ENCODE assay signal across 10 mouse cellular contexts in genomic region chr4:138339963-138340362, GRCm38 (mm10). TPM values are rescaled to one million over a fixed set of nuclear protein-coding genes. Genes with fewer than 3 reads are reported as not detected.
A peak's percentile ranks its signal among the peaks of the same experiment; 100 is the strongest.
DNase-seq lines count a peak whose midpoint lies in the region; TF ChIP-seq lines count a peak whose summit lies in the region.
"Had no signal": no experiment of that assay in that cellular context is flagged by ENCODE, and none has a peak within 500 bp of the region (broad histone marks: within the 10 kb centered on the region; RNA-seq: fewer than 3 reads in every experiment).

No protein-coding gene starts in this region.

- no peaks in the 10 kb centered on the region for H3K27me3 ChIP-seq in kidney, adult 2 months (replicated peaks; ENCODE audit: control insufficient read depth, insufficient read depth, low read length)
- no peaks in the 10 kb centered on the region for H3K27me3 ChIP-seq in MEL (ENCODE audit: control insufficient read depth in 1 of 2, insufficient read depth in 2 of 2, low read length in 2 of 2)
- H3K27me3 ChIP-seq: embryonic facial prominence, embryonic 12.5 days; neural tube, embryonic 12.5 days had no signal

- DNase-seq in kidney, adult 2 months = peak; percentile 72
- DNase-seq in kidney, adult 11 months = no peak
- DNase-seq in B cell, adult 2 months = peak; percentile 50 to 56
- DNase-seq in MEL (ENCODE audit: low read depth, low spot score) = peak; percentile 70
- DNase-seq in lung, adult 18-20 months = peak; percentile 49 to 64
- DNase-seq in thymus, postnatal 4 days = peak; percentile 64
- no peak for DNase-seq in Muller cell, postnatal 12 days (ENCODE audit: inconsistent ontology term)

- no peak; the same call in 1 of the 2 replicates for TF ChIP-seq RAD21 in MEL (IDR thresholded peaks at IDR 0.05; ENCODE audit: low read depth, low read length)

- no peaks in the 10 kb centered on the region; the same call in 1 of the 2 replicates for H3K36me3 ChIP-seq in kidney, adult 2 months (ENCODE audit: control insufficient read depth, insufficient read depth, low read length)
- peaks cover 0 to 18% of the 10 kb centered on the region in 2 experiments; a peak in 2 of 4 replicates for H3K36me3 ChIP-seq in MEL (ENCODE audit: control insufficient read depth in 1 of 2, insufficient read depth in 2 of 2, low read length in 2 of 2)
- H3K36me3 ChIP-seq: embryonic facial prominence, embryonic 12.5 days; neural tube, embryonic 12.5 days had no signal

- peak; percentile 34 for TF ChIP-seq CTCF in kidney, adult 2 months (conservative IDR thresholded peaks at IDR 0.05; ENCODE audit: insufficient read depth, insufficient read length, low read depth, low read length)
- peak; percentile 19 to 81 (median 79); a peak in 5 of 6 replicates for TF ChIP-seq CTCF in MEL (IDR thresholded peaks at IDR 0.05 in 2 of 3, conservative IDR thresholded peaks at IDR 0.05 in 1 of 3; ENCODE audit: control insufficient read depth in 1 of 3, insufficient read depth in 1 of 3, low read depth in 2 of 3, low read length in 3 of 3, poor library complexity in 1 of 3, severe bottlenecking in 1 of 3)
- peak; percentile 53; the same call in 1 of the 2 replicates for TF ChIP-seq CTCF in cortical plate, adult 2 months (IDR thresholded peaks at IDR 0.05; ENCODE audit: extremely low read depth, insufficient read depth, low read length)

- no peak overlapping the region for H3K9ac ChIP-seq in MEL (ENCODE audit: control insufficient read depth, low read depth, low read length, poor library complexity, severe bottlenecking)
- H3K9ac ChIP-seq: embryonic facial prominence, embryonic 12.5 days; neural tube, embryonic 12.5 days had no signal

- WGBS in kidney, adult 2 months = 34% methylated on average over 4 of the region's 4 CpGs

- H3K27ac ChIP-seq in kidney, adult 2 months (ENCODE audit: insufficient read depth, low read depth, low read length) = no peak overlapping the region
- H3K27ac ChIP-seq in MEL (ENCODE audit: control insufficient read depth, low read depth, low read length) = no peak overlapping the region
- no peak overlapping the region for H3K27ac ChIP-seq in cortical plate, adult 2 months (ENCODE audit: insufficient read depth, low read length)
- H3K27ac ChIP-seq: embryonic facial prominence, embryonic 12.5 days; neural tube, embryonic 12.5 days had no signal

- TF ChIP-seq EP300 in MEL (IDR thresholded peaks at IDR 0.05; ENCODE audit: low read depth in 1 of 2, low read length in 2 of 2) = no peak

- H3K79me2 ChIP-seq in MEL (ENCODE audit: control insufficient read depth, insufficient read depth, low read length, poor library complexity) = no peaks in the 10 kb centered on the region

- no peaks in the 10 kb centered on the region for H3K9me3 ChIP-seq in MEL (replicated peaks; ENCODE audit: insufficient read depth, low read length)
- H3K9me3 ChIP-seq: embryonic facial prominence, embryonic 12.5 days; neural tube, embryonic 12.5 days had no signal

- TF ChIP-seq POLR2A in kidney, adult 2 months (IDR thresholded peaks at IDR 0.05; ENCODE audit: low read depth, low read length) = no peak
- TF ChIP-seq POLR2A in MEL (IDR thresholded peaks at IDR 0.05; ENCODE audit: control insufficient read depth in 1 of 2, insufficient read depth in 1 of 2, low read depth in 1 of 2, low read length in 2 of 2, poor library complexity in 1 of 2) = no peak
- no peak for TF ChIP-seq POLR2A in cortical plate, adult 2 months (IDR thresholded peaks at IDR 0.05; ENCODE audit: extremely low read depth, insufficient read depth, low read length)

- H3K4me1 ChIP-seq in kidney, adult 2 months (ENCODE audit: control insufficient read depth, insufficient read depth, low read length) = peaks cover 25% of the 10 kb centered on the region
- H3K4me1 ChIP-seq in MEL (ENCODE audit: control insufficient read depth in 1 of 2, insufficient read depth in 2 of 2, low read length in 2 of 2) = peaks cover 14 to 36% of the 10 kb centered on the region in 2 experiments
- no peaks in the 10 kb centered on the region for H3K4me1 ChIP-seq in cortical plate, adult 2 months (ENCODE audit: control insufficient read depth, insufficient read depth, low read length)
- H3K4me1 ChIP-seq: embryonic facial prominence, embryonic 12.5 days had no signal

- no peak overlapping the region for H3K4me3 ChIP-seq in kidney, adult 2 months (ENCODE audit: insufficient read depth, low read depth, low read length)
- no peak overlapping the region for H3K4me3 ChIP-seq in MEL (ENCODE audit: control insufficient read depth in 1 of 2, insufficient read depth in 1 of 2, low read depth in 2 of 2, low read length in 2 of 2)
- H3K4me3 ChIP-seq in cortical plate, adult 2 months (ENCODE audit: insufficient read depth, low read length) = no peak overlapping the region
- H3K4me3 ChIP-seq: embryonic facial prominence, embryonic 12.5 days; neural tube, embryonic 12.5 days had no signal

TF ChIP-seq in MEL, 35 proteins besides CTCF, POLR2A, EP300 and RAD21:
- TF ChIP-seq TAL1 (IDR thresholded peaks at IDR 0.05; ENCODE audit: low read length) (no peak), E2F4 (IDR thresholded peaks at IDR 0.05; ENCODE audit: borderline replicate concordance, low read depth, low read length) (no peak), MAFK (IDR thresholded peaks at IDR 0.05; ENCODE audit: borderline replicate concordance, low read depth, low read length) (no peak), USF2 (IDR thresholded peaks at IDR 0.05; ENCODE audit: borderline replicate concordance in 1 of 2, insufficient read depth in 1 of 2, low read depth in 1 of 2, low read length in 2 of 2) (no peak), TCF12 (IDR thresholded peaks at IDR 0.05; ENCODE audit: low read depth, low read length) (peak; percentile 11; the same call in 1 of the 2 replicates), GATA1 (IDR thresholded peaks at IDR 0.05; ENCODE audit: low read depth, low read length) (no peak), TBP (IDR thresholded peaks at IDR 0.05; ENCODE audit: low read depth, low read length) (no peak), JUND (IDR thresholded peaks at IDR 0.05; ENCODE audit: low read depth, low read length) (no peak), MXI1 (IDR thresholded peaks at IDR 0.05; ENCODE audit: low read depth, low read length) (0 out of 2 replicates have a peak, but pooled peaks have one; percentile 18), SIN3A (IDR thresholded peaks at IDR 0.05; ENCODE audit: low read length) (peak; percentile 57; the same call in 1 of the 2 replicates), RCOR1 (IDR thresholded peaks at IDR 0.05; ENCODE audit: low read depth, low read length) (no peak), HCFC1 (IDR thresholded peaks at IDR 0.05; ENCODE audit: low read depth, low read length) (peak; percentile 45; the same call in 1 of the 2 replicates), SMC3 (IDR thresholded peaks at IDR 0.05; ENCODE audit: low read depth, low read length) (peak; percentile 34), BHLHE40 (IDR thresholded peaks at IDR 0.05; ENCODE audit: borderline replicate concordance, low read depth, low read length) (peak; percentile 21; the same call in 1 of the 2 replicates), CHD2 (IDR thresholded peaks at IDR 0.05; ENCODE audit: low read length) (no peak), NELFE (IDR thresholded peaks at IDR 0.05; ENCODE audit: low read depth, low read length) (no peak)

RNA-seq across cellular contexts. Expression of gene Pink1, which starts 13.9 kb away (rescaled TPM):
- 226 and 272 TPM in 2 replicates for polyA plus RNA-seq in kidney, adult 2 months (2012; rRNA removed)
- total RNA-seq in MEL (2012; rRNA removed) = 14.0 and 21.2 TPM in 2 replicates
- 10 to 100 TPM in 1 of 2 experiments, not detected in 1; 22.1 TPM for polyA plus RNA-seq in MEL (2012; ENCODE audit: insufficient read depth in 1 of 2, insufficient read length in 2 of 2, low read depth in 1 of 2, low replicate concordance in 2 of 2, missing spikeins in 1 of 2)
- 411 and 422 TPM in 2 replicates for polyA plus RNA-seq in cortical plate, adult 2 months (2012; rRNA removed)

RNA-seq across cellular contexts. Expression of gene Cda, which starts 27.8 kb away (rescaled TPM):
- polyA plus RNA-seq in kidney, adult 2 months (2012; rRNA removed) = 394 and 454 TPM in 2 replicates
- 10.7 and 12.4 TPM in 2 replicates for total RNA-seq in MEL (2012; rRNA removed)
- polyA plus RNA-seq in MEL (2012; ENCODE audit: insufficient read depth in 1 of 2, insufficient read length in 2 of 2, low read depth in 1 of 2, low replicate concordance in 2 of 2, missing spikeins in 1 of 2) = 10 to 100 TPM in 1 of 2 experiments, not detected in 1; 26.1 TPM
- 2.9 and 3.7 TPM in 2 replicates for polyA plus RNA-seq in cortical plate, adult 2 months (2012; rRNA removed)

RNA-seq across cellular contexts. Expression of gene Ddost, which starts 35.4 kb away (rescaled TPM):
- 157 and 169 TPM in 2 replicates for polyA plus RNA-seq in kidney, adult 2 months (2012; rRNA removed)
- total RNA-seq in MEL (2012; rRNA removed) = 251 and 283 TPM in 2 replicates
- polyA plus RNA-seq in MEL (2012; ENCODE audit: insufficient read depth in 1 of 2, insufficient read length in 2 of 2, low read depth in 1 of 2, low replicate concordance in 2 of 2, missing spikeins in 1 of 2) = 100 to 1,000 TPM in 1 of 2 experiments, 10 to 100 TPM in 1; 68.9 to 402 TPM
- 96.7 and 99.4 TPM in 2 replicates for polyA plus RNA-seq in cortical plate, adult 2 months (2012; rRNA removed)

RNA-seq across cellular contexts. Expression of gene Fam43b, which starts 56.4 kb away (rescaled TPM):
- polyA plus RNA-seq in kidney, adult 2 months (2012; rRNA removed) = not detected in 2 replicates
- not detected in 2 replicates for total RNA-seq in MEL (2012; rRNA removed)
- not detected for polyA plus RNA-seq in MEL (2012; ENCODE audit: insufficient read depth in 1 of 2, insufficient read length in 2 of 2, low read depth in 1 of 2, low replicate concordance in 2 of 2, missing spikeins in 1 of 2)
- 19.1 and 19.2 TPM in 2 replicates for polyA plus RNA-seq in cortical plate, adult 2 months (2012; rRNA removed)

Comparison
In these comparisons a context has a peak if more than half of its experiments do, and no peak if none do; other contexts are left out.
1. DNase-seq: peak in kidney, adult 2 months (single experiment), B cell, adult 2 months (2 of 2), MEL (single experiment), lung, adult 18-20 months (2 of 2) and thymus, postnatal 4 days (single experiment); none in kidney, adult 11 months (single experiment) and Muller cell, postnatal 12 days (single experiment).
2. RNA of gene Cda, which starts 27.8 kb away (polyA plus RNA-seq): 394 to 454 TPM in kidney, adult 2 months; 26.1 TPM in MEL and 2.9 to 3.7 TPM in cortical plate, adult 2 months; every median in the first group is over 10 times any median in the second.
3. Peak in every context shown above with its lines, with median percentiles within 50 percentile points of each other: CTCF ChIP-seq.